Mouse (Mus musculus) heart, postnatal 14 days (tissue): ENCODE data around the gene Soga1. TPM values are rescaled to one million over a fixed set of nuclear protein-coding genes. Genes with fewer than 3 reads are reported as not detected.

Experiments
- total RNA-seq, 2 experiments: library from RNA; stranded (reverse); gene quantifications; 2 replicates each; pipeline ENCODE4 v1.2.3; 2021

The Soga1 gene
- total RNA-seq, 2 experiments from 2014 or later = 22.8 to 23.8 TPM

Other genes starting within 250 kb of the Soga1 start
- 1 to 10 TPM; 1.8 to 2.4 TPM for gene Tgif2, start 239.2 kb downstream of the Soga1 start, total RNA-seq
- 1 to 10 TPM; 1.5 to 1.6 TPM for gene 4930518I15Rik, start 221.3 kb downstream of the Soga1 start, total RNA-seq
- 100 to 1,000 TPM; 119 to 128 TPM for gene Rab5if, start 216.1 kb downstream of the Soga1 start, total RNA-seq
- gene Sla2, start 192.1 kb downstream of the Soga1 start, total RNA-seq = 1 to 10 TPM in 1 of 2 experiments, under 1 TPM in 1; 0.10 to 1.3 TPM
- 10 to 100 TPM; 23.3 to 24.5 TPM for gene Ndrg3, start 87.2 kb downstream of the Soga1 start, total RNA-seq
- 1 to 10 TPM; 3.9 to 4.1 TPM for gene Dsn1, start 72.1 kb downstream of the Soga1 start, total RNA-seq
- not detected for gene Tldc2, start 7.8 kb upstream of the Soga1 start, total RNA-seq
- gene Samhd1, start 56.0 kb upstream of the Soga1 start, total RNA-seq = 10 to 100 TPM; 21.9 to 22.4 TPM
- 1 to 10 TPM; 3.1 to 4.3 TPM for gene Rbl1, start 125.3 kb upstream of the Soga1 start, total RNA-seq
- gene Rpn2, start 199.8 kb upstream of the Soga1 start, total RNA-seq = 10 to 100 TPM; 89.2 to 94.4 TPM
- under 1 TPM; 0.12 to 0.19 TPM for gene Mroh8, start 200.3 kb upstream of the Soga1 start, total RNA-seq